Mouse (Mus musculus) midbrain, embryonic 16.5 days (tissue): Measurements from ENCODE around the gene Rpl23. TPM values are rescaled to one million over a fixed set of nuclear protein-coding genes. Genes with fewer than 3 reads are reported as not detected.

ENCODE experiments used
- ATAC-seq: fragments of 200-750 bp; cut with Nextera tagmentation; 2 replicates; pipeline ENCODE4 v1.8.0; 2017; ENCODE audit warnings: moderate TSS enrichment
- H3K27ac ChIP-seq: fragments of 300-500 bp; sonication (generic); 2 replicates; pipeline ENCODE4 v1.5.1; 2014; ENCODE audit warnings: mild to moderate bottlenecking, low read length, mixed read lengths
- H3K27me3 ChIP-seq: fragments of 300-500 bp; sonication (generic); 2 replicates; pipeline ENCODE4 v1.6.1; 2014; ENCODE audit warnings: low read depth, low read length, mixed read lengths; ENCODE audit not compliant: control insufficient read depth, insufficient read depth
- H3K36me3 ChIP-seq: fragments of 300-500 bp; sonication (generic); 2 replicates; pipeline ENCODE4 v1.6.1; 2014; ENCODE audit warnings: mild to moderate bottlenecking, low read length, moderate library complexity, mixed read lengths; ENCODE audit not compliant: control insufficient read depth, insufficient read depth
- H3K4me1 ChIP-seq: fragments of 300-500 bp; sonication (generic); 2 replicates; pipeline ENCODE4 v1.6.1; 2014; ENCODE audit warnings: mild to moderate bottlenecking, low read length, mixed read lengths; ENCODE audit not compliant: control insufficient read depth, insufficient read depth
- H3K4me2 ChIP-seq: fragments of 300-500 bp; sonication (generic); 2 replicates; pipeline ENCODE4 v1.6.1; 2014; ENCODE audit warnings: mild to moderate bottlenecking, low read length, mixed read lengths
- H3K4me3 ChIP-seq: fragments of 300-500 bp; sonication (generic); 2 replicates; pipeline ENCODE4 v1.5.1; 2014; ENCODE audit warnings: low read depth, mild to moderate bottlenecking, low read length, moderate library complexity, mixed read lengths
- H3K9ac ChIP-seq: fragments of 300-500 bp; sonication (generic); 2 replicates; pipeline ENCODE4 v1.6.1; 2014; ENCODE audit warnings: low read depth, low read length, mixed read lengths
- H3K9me3 ChIP-seq: fragments of 300-500 bp; sonication (generic); replicated peaks from 2 replicates; pipeline ENCODE4 v1.6.1; 2014; ENCODE audit warnings: mild to moderate bottlenecking, low read length, mixed read lengths; ENCODE audit not compliant: control insufficient read depth, poor library complexity, severe bottlenecking
- WGBS: fragments of 180-500 bp; shearing (Covaris S2); extraction: QIAGEN DNeasy Blood & Tissue Kit; methylation state at CpG from one replicate; pipeline ENCODE4 v1.1.7; 2014; 5-methylcytosine and 5-hydroxymethylcytosine counted together
- polyA plus RNA-seq: library from polyadenylated mRNA; unstranded; fragments of >200 nt; fragmentation: Nextera tagmentation; extraction: Ambion mirVana; gene quantifications from 2 replicates; pipeline ENCODE4 v1.2.1, GENCODE M21; 2015

Rpl23 gene
- polyA plus RNA-seq, 1 experiment from 2014 or later: 286 TPM

DNA sequence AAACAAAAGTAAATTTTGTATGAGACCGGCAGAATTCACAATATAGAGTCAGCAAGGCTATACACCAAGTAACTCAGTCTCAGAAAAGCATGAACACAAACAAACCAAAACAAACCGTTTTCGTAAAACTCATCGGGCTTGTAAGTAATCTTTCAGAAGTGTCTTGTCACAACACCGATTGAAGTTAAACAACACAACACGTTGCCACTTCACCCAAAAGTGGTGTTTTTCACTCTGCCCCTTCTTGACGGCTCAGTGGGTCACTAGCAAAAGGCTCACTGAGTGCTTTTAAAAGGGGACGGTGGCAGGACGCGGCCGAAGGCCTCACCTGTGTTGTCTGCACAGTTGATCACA is 782 bp downstream of the Rpl23 start:
- WGBS: 4% methylated on average over 11 of the region's 11 CpGs
- peaks cover 31% of the 10 kb centered on the region for H3K36me3 ChIP-seq
- peak overlapping the region; percentile 91 for H3K9ac ChIP-seq
- peak overlapping the region; percentile 78 for H3K4me3 ChIP-seq
- no peaks in the 10 kb centered on the region for H3K27me3 ChIP-seq
- peak overlapping the region; percentile 82 for H3K4me2 ChIP-seq
- peak overlapping the region; percentile 94 for H3K27ac ChIP-seq
- H3K9me3 ChIP-seq: no peaks in the 10 kb centered on the region
- peaks cover 18% of the 10 kb centered on the region for H3K4me1 ChIP-seq
- no peak for ATAC-seq

DNA sequence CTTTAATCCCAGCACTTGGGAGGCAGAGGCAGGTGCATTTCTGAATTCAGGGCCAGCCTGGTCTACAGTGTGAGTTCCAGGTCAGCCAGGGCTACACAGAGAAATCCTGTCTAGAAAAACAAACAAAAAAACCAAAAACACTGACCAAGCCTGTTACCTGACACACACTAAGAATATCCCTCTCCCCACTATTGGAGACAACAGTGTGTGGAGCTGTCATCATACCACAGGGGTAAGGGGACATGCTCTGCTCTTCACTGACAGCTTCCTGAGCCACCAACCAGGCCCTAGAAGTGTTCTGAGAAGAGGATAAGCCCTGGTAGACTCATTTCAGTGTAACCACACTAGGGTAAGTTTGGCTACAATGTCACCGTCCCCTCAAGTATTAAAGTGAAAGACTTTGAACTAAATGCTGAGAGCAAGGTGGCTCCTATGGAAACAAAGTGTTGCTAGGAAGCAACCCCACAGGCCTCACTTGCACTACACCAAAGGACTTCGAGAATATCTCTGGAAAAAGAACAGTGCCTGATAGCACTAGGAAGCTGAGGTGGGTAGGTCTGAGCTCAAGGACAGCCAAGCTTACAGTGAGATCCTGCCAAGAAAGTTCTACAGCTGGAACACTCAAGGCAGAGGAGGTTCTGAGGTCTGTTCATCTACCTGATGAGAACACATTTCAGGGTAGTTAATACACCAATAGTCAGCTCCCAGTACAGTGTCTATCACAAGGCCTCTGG is 2.1 kb downstream of the Rpl23 start:
- Histone ChIP-seq H3K4me1 (peaks cover 18% of the 10 kb centered on the region), H3K4me2 (peak overlapping the region; percentile 82; the same call in 1 of the 2 replicates), H3K36me3 (peaks cover 34% of the 10 kb centered on the region), H3K4me3 (no peak overlapping the region), H3K27me3 (no peaks in the 10 kb centered on the region), H3K27ac (no peak overlapping the region), H3K9me3 (no peaks in the 10 kb centered on the region), H3K9ac (no peak overlapping the region)
- no peak for ATAC-seq
- WGBS: 76% methylated on average over 2 of the region's 2 CpGs

DNA sequence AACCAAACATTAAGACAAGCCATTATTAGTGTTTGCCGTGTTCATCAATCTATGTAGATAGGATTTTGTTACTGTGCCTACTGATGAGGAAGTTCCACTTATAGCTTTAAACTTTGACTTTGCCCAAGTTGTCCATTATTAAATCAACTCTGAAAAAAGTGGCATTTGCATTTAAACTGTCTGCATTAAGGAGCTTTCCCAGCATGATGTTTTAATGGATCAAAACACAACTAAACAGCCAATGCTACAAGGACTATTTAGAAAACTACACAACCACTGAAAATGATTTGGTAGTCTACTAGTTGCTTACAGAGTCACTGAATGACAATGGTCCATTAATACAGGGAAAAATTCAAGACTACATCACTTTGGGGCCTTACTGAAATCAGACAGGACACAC is 3.3 kb downstream of the Rpl23 start:
- Histone ChIP-seq H3K36me3 (peaks cover 35% of the 10 kb centered on the region), H3K4me3 (no peak overlapping the region), H3K9me3 (no peaks in the 10 kb centered on the region)

DNA sequence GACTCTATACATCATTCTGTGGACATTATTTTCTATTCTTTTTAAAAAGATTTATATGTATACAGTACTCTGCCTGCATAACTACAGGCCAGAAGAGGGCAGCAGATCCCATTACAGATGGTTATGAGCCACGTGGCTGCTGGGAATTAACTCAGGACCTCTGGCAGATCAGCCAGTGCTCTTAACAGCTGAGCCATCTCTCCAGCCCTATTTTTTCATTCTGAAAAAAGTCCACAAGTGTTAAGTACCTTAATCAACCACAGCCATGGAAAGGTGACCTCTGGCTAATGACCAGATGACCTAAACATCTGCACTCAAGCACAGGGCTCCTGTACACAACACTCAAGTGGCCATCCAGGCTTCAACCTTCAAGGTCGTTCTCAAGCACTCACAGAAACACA is 5.1 kb downstream of the Rpl23 start:
- Histone ChIP-seq H3K27me3 (no peaks in the 10 kb centered on the region), H3K4me2 (no peak overlapping the region), H3K27ac (no peak overlapping the region), H3K9ac (no peak overlapping the region), H3K36me3 (peaks cover 35% of the 10 kb centered on the region), H3K4me1 (peaks cover 18% of the 10 kb centered on the region), H3K9me3 (no peaks in the 10 kb centered on the region), H3K4me3 (no peak overlapping the region)
- ATAC-seq: no peak
- WGBS: 43% methylated on average over 2 of the region's 2 CpGs

More for the DNA sequence above, 3.3 kb downstream of the Rpl23 start:
- H3K27me3 ChIP-seq: no peaks in the 10 kb centered on the region
- H3K27ac ChIP-seq: no peak overlapping the region
- peaks cover 18% of the 10 kb centered on the region for H3K4me1 ChIP-seq
- no peak overlapping the region for H3K9ac ChIP-seq
- ATAC-seq: no peak
- 95% methylated on average over 1 of the region's 1 CpGs for WGBS
- H3K4me2 ChIP-seq: no peak overlapping the region

DNA sequence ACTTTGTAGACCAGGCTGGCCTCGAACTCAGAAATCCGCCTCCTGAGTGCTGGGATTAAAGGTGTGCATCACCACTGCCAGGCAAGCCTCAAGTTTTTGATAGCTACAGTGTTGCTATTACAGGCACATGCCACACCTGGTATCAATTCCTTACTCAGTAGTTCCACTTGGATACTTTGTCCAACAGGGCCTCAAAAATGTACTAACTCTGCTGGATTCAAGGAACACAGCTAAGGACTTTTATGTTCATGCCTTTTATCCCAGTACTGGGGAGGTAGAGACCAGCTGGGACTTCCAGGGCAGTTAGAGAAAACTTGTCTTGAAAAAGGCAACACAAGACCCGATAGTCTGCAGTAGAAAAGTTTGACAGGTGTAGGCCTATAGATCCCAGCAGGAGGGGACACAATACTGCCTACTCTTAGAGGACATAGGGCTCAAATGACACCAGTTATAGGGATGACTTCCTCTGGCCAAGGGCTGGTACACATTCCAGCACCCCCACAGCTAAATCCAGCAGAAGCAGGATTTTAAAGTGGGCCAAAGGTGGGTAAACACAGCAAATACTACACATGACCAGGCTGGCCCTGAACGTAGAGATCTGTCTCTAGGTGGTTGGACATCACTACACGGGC is 5.6 kb downstream of the Rpl23 start:
- Histone ChIP-seq H3K4me2 (no peak overlapping the region), H3K36me3 (peaks cover 35% of the 10 kb centered on the region), H3K27me3 (no peaks in the 10 kb centered on the region), H3K9ac (no peak overlapping the region), H3K9me3 (no peaks in the 10 kb centered on the region), H3K27ac (no peak overlapping the region), H3K4me1 (peaks cover 18% of the 10 kb centered on the region), H3K4me3 (no peak overlapping the region)
- 58% methylated on average over 5 of the region's 5 CpGs for WGBS
- peak; percentile 25; the same call in 1 of the 2 replicates for ATAC-seq

DNA sequence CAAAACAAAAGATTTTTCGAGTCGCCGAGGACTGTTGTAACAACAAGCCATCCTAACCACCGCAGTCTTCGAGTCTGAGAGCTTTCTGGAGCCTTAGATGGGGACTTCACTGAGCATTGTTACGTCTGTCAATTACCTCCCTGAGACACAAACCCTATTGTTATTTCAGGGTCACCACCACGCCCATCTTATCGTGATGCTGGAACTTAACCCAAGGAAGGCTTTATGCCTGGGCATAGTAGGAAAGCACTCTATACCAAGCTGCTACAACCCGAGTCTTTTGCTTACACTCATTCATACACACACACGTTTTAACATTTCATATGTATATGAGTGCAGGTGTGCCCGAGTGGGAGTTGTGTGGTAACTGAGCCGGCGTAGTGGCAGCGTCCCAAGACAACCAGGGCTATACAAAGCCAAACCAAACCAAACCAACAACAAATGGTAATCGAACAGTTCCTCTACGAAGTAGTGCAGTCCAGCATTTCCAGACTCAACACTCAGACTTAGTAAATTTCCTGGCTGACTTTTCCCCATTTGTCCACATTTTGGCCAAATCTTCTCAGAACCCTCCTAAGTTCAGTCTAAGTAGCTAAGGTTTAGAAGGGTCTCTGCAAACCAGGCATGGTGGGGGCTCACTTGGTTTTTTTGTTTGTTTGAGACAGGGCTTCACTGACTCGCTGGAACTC is 6.3 kb downstream of the Rpl23 start, which contains the start of gene 1700001P01Rik:
Gene 1700001P01Rik, minus strand, starts transcription at position 111 of the 689 bp plus-strand sequence.
- ATAC-seq: no peak
- Histone ChIP-seq H3K4me1 (peaks cover 13% of the 10 kb centered on the region), H3K9ac (no peak within 1 kb of the TSS), H3K4me3 (no peak within 1 kb of the TSS), H3K9me3 (no peaks in the 10 kb centered on the region), H3K4me2 (no peak within 1 kb of the TSS), H3K27me3 (no peaks in the 10 kb centered on the region), H3K27ac (no peak within 1 kb of the TSS), H3K36me3 (peaks cover 35% of the 10 kb centered on the region)
- WGBS: 45% methylated on average over 17 of the region's 17 CpGs

DNA sequence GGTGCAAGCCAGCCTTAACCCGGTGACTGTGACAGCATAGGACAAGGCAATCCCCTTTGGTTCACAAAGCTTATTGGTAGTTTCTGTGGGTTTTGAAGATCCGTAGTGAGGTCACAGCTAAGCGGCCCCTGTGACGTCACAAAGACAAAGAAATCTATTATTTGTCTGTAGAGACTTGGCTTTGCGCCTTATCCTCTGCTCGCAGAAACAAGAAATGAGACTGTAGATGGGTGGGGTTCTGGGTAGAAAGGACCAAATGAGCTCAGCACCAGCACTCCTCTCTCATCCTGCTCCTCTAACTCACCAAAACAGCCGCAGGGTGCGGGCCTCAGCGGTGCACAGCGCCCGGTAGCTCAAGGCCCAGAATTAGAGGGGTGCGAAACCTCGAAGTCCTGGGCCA is 7.1 kb downstream of the Rpl23 start:
- H3K4me1 ChIP-seq: peaks cover 5% of the 10 kb centered on the region
- H3K36me3 ChIP-seq: peaks cover 33% of the 10 kb centered on the region
- 77% methylated on average over 13 of the region's 13 CpGs for WGBS
- H3K27ac ChIP-seq: no peak overlapping the region
- ATAC-seq: no peak
- no peak overlapping the region for H3K9ac ChIP-seq
- H3K4me3 ChIP-seq: no peak overlapping the region
- no peaks in the 10 kb centered on the region for H3K27me3 ChIP-seq
- no peak overlapping the region for H3K4me2 ChIP-seq
- H3K9me3 ChIP-seq: no peaks in the 10 kb centered on the region

DNA sequence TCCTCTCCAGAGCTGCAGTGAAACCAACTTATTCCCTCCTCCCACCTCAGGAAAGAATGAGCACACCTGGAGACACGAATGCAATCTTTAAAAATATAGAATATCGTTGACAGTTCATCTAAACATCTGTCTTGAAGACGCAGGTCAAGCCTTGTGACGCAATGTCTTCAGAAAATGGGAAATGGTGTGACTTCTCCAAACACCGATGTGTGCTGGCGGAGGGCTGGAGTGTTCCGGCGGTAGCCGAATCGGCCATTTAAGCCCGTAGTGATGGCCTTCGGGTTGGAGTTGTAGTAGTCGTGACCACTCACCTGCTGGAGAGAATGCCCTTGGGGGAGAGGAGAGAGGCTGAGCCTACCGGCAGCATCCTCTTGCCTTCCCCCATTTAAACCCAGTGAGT is 10.8 kb downstream of the Rpl23 start:
- Histone ChIP-seq H3K27me3 (no peaks in the 10 kb centered on the region), H3K4me1 (no peaks in the 10 kb centered on the region), H3K36me3 (peaks cover 5% of the 10 kb centered on the region; the same call in 1 of the 2 replicates), H3K4me2 (no peak overlapping the region), H3K4me3 (no peak overlapping the region), H3K9me3 (no peaks in the 10 kb centered on the region), H3K27ac (no peak overlapping the region), H3K9ac (no peak overlapping the region)
- no peak for ATAC-seq
- WGBS: 78% methylated on average over 14 of the region's 14 CpGs

DNA sequence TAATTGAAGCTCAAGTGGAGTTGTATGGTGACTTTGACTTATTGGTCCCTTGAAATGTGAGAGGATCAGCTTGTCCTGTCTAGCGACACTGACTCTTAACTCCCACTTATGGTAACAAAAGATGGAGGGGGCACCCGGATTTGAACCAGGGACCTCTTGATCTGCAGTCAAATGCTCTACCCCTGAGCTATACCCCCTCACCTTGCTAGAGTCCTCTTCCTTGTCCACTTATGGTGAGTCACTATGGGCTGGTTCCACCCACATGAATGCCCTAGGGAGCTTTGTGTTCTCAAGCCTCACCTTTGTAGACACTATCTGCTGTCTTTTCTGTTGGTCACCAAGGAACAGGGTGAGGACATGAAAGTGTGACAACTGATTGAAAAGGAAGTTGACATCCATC is 12.5 kb downstream of the Rpl23 start:
- WGBS: 35% methylated on average over 2 of the region's 2 CpGs
- Histone ChIP-seq H3K27me3 (no peaks in the 10 kb centered on the region), H3K4me3 (no peak overlapping the region), H3K27ac (no peak overlapping the region), H3K4me1 (peaks cover 10% of the 10 kb centered on the region), H3K9me3 (no peaks in the 10 kb centered on the region), H3K4me2 (no peak overlapping the region), H3K36me3 (no peaks in the 10 kb centered on the region), H3K9ac (no peak overlapping the region)
- no peak for ATAC-seq
